Mouse (Mus musculus) kidney, adult 2 months (tissue): ENCODE data around the gene Pilra.

Experiments
- CTCF ChIP-seq: fragments of 200-500 bp; conservative IDR thresholded peaks from 2 replicates; pipeline ENCODE4 v1.5.1; 2011; ENCODE audit warnings: low read depth, mild to moderate bottlenecking, control low read depth, low read length, moderate library complexity, mixed read lengths; ENCODE audit not compliant: insufficient read depth, insufficient read length
- POLR2A ChIP-seq: fragments of 200-500 bp; IDR thresholded peaks from one replicate; pipeline ENCODE4 v1.6.1; 2011; ENCODE audit warnings: low read depth, low read length, control low read depth

DNA sequence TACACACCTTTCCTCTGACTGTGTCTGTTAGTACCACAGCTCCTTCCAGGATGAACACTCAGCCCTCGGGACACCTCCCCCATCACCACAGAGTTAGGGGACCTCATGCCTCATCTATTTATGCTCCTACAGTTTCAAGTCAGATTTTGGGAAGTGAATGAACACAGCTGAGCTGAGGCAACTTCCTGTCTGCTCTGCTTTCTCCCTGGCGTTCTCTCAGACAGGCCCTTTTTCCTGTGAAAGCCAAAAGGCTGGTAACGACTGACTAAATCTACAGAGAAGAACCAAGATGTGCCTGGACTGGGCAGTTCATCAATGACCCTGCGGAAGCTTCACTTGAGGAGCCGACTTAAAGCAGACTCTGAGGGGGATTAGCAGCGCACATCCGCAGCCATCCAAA is 5.8 kb downstream of the Pilra start:
- no peak for TF ChIP-seq CTCF
- no peak for TF ChIP-seq POLR2A
